In the genomic region with DNA sequence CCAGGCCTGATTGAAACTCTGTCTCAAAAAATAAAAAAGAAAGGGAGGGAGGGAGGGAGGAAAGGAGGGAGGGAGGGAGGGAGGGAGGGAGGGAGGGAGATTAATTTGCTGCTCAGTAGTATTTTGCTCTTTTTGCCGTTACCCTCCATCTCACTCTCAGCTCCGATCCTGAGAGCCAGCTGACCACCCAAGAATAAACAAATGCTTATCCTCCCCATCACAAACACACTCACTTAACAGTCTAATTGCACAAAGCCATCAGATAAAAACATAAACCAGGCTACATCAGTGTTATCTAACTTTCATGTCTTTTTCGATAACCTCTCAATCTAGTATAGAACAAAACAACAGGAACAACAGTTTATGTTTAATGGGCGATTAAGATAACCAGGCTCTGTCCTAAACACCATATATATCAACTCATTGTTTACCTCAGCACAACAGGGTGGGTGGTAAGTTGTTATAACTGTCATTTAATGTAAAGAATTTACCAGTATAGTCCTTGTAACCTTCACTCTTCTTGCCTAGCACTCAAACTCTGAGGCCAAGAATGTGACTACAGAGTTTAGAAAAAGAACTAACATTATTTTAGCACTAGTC, we compare ENCODE assay signal across 25 mouse cellular contexts.
"Had no signal": no experiment of that assay in that cellular context is flagged by ENCODE, and none has a peak within 500 bp of the region (broad histone marks: within the 10 kb centered on the region; RNA-seq: fewer than 3 reads in every experiment).

No protein-coding gene starts in this region.

- H3K27me3 ChIP-seq: heart, embryonic 13.5 days; heart, embryonic 15.5 days; hindbrain, embryonic 15.5 days; kidney, embryonic 15.5 days; limb, embryonic 13.5 days; limb, embryonic 15.5 days had no signal

- H3K9me3 ChIP-seq: heart, embryonic 15.5 days; hindbrain, embryonic 15.5 days; kidney, embryonic 15.5 days; limb, embryonic 13.5 days; limb, embryonic 15.5 days had no signal

- H3K36me3 ChIP-seq: heart, embryonic 13.5 days; heart, embryonic 15.5 days; hindbrain, embryonic 15.5 days; kidney, embryonic 15.5 days; limb, embryonic 15.5 days had no signal

- ATAC-seq: forebrain, postnatal 0 days; hindbrain, postnatal 0 days; intestine, embryonic 16.5 days had no signal

- H3K4me3 ChIP-seq: heart, adult 2 months; heart, embryonic 13.5 days; heart, embryonic 15.5 days; hindbrain, embryonic 15.5 days; kidney, embryonic 15.5 days; limb, embryonic 13.5 days; limb, embryonic 15.5 days had no signal

- H3K27ac ChIP-seq: heart, adult 2 months; heart, embryonic 13.5 days; heart, embryonic 15.5 days; hindbrain, embryonic 15.5 days; hindbrain, postnatal 0 days; kidney, embryonic 15.5 days; kidney, postnatal 0 days; limb, embryonic 13.5 days; limb, embryonic 15.5 days had no signal

- H3K4me1 ChIP-seq: kidney, embryonic 15.5 days; limb, embryonic 15.5 days had no signal

- DNase-seq: forebrain, postnatal 0 days; gastrocnemius, postnatal 14 days; gastrocnemius, postnatal 36 days; heart, adult 11 months; heart, adult 2 months; heart, postnatal 14 days; heart, postnatal 36 days; kidney, adult 11 months; kidney, adult 2 months; kidney, adult 9 months; kidney, postnatal 14 days; kidney, postnatal 36 days; layer of hippocampus, adult 9-11 months; layer of hippocampus, postnatal 36 days; left cerebral cortex, postnatal 4 days had no signal

- H3K4me2 ChIP-seq: heart, embryonic 11.5 days; heart, embryonic 13.5 days; heart, embryonic 15.5 days; hindbrain, embryonic 15.5 days; kidney, embryonic 15.5 days; limb, embryonic 13.5 days; limb, embryonic 15.5 days had no signal

- H3K9ac ChIP-seq: forebrain, postnatal 0 days; heart, embryonic 13.5 days; heart, embryonic 15.5 days; hindbrain, embryonic 15.5 days; kidney, embryonic 15.5 days; limb, embryonic 13.5 days; limb, embryonic 15.5 days had no signal
